Mouse (Mus musculus) right cerebral cortex, postnatal 4 days (tissue): Measurements from ENCODE around the gene A630001G21Rik.
A peak's percentile ranks its signal among the peaks of the same experiment; 100 is the strongest.

ENCODE experiments used
- DNase-seq: peaks from one replicate; pipeline ENCODE4 v3.0.0-alpha.2; 2022

Gene A630001G21Rik

DNA sequence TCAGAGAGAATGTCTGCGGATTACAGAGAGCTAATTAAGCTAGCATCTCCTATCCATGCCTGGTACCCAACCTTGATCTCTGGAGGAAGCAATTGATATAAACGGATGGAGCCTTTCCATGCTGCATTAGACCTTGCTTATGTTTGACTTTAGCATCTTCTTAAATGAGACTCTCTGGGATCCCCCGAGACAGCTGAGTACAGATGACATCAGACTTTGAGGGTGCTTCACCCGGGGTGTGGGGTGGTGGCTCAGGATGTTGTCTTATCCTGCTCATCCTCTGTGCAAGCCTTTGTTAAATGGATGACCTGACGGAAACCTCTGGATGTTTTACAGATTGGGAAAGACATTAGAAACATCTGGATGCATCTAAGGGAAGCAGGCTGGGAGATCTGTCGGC lies 48.0 kb downstream of the A630001G21Rik start:
- no peak for DNase-seq

DNA sequence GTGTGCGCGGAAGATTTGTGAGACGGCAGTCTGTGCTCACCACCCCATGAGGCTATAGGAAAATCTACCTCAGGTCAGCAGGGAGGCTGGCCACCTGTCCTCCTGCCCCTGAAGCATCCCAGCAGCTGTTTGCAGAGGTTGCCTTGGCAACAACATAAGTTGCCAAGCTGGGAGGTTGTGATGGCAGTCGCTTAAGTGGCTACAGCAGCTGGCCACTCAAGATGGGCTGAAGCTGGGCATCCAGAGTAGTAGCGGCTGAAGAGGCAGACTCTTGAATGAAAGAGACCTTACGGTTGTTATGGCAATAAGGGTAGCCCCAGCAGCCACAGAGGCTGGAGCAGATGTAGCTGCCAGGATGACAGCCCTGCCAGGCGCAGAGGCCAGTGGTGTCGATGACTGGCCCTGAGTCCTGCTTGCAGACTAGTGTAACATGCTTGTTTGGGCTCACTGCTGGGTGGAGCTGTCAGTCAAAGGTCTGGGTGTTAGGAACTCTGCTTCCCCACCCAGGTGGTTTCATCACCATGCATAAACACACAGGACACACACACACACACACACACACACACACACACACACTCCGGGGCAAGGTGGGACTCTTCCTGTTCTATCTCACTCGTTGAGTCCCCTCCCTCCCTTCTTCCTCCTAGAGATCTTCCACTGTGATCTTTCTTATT lies 58.1 kb downstream of the A630001G21Rik start:
- no peak for DNase-seq

GRCm38 (mm10) chr1:85719049-85719448 lies 59.4 kb downstream of the A630001G21Rik start:
- DNase-seq = no peak

GRCm38 (mm10) chr1:85716447-85717027 lies 61.9 kb downstream of the A630001G21Rik start:
- DNase-seq = no peak

DNA sequence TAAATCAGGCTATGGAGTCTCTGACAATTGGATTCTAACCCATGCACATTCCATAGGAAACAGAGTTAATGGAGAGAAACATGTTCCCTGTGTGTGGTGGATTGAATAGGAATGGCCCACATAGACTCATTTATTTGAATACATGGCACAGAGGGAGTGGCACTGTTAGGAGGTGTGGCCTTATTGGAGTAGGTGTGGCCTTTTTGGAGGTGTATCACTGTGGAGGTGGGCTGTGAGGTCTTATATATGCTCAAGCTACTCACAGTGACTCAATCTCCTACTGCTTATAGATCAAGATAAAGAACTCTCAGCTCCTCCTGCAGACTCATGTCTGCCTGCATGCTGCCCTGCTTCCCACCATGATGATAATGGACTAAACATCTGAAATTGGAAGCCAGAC lies 63.9 kb downstream of the A630001G21Rik start:
- DNase-seq = no peak

DNA sequence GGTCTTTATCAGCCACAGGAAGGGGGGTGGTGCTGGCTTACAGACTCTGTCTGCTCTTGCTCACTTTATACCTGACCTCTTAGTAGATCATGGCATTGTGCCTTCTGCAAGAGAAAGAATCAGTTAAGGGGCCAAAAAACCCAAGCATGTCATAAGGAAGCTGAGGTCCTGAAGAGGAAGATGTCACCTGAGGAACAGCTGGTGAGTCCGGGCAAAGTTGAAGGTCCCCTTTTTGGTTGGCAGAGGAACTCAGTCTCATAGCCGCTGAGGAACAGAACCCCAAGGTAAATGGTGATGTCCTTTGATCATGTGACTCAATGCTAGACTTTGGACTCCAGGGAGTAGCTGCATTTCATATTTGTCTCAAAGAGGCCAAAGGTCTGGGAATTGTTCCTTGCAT lies 71.7 kb downstream of the A630001G21Rik start:
- no peak for DNase-seq

DNA sequence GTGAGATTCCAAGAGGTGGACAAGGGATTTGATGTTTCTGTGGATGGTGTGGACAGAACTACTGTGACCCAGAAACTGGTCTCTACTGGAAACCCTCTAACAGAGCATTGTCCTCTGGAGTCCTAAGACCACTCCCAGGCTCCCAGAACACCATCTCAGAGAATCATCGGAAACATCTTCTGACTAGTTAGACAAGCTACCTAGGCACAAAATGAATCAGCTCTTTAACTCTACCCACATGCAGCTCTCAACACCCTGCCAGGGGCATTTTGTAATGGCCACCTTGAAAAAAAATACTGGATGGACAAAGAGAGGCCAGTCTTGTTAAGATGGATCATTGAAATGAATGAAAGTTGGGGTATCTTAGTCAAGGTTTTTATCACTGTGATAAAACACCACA lies 72.9 kb downstream of the A630001G21Rik start:
- DNase-seq = no peak

DNA sequence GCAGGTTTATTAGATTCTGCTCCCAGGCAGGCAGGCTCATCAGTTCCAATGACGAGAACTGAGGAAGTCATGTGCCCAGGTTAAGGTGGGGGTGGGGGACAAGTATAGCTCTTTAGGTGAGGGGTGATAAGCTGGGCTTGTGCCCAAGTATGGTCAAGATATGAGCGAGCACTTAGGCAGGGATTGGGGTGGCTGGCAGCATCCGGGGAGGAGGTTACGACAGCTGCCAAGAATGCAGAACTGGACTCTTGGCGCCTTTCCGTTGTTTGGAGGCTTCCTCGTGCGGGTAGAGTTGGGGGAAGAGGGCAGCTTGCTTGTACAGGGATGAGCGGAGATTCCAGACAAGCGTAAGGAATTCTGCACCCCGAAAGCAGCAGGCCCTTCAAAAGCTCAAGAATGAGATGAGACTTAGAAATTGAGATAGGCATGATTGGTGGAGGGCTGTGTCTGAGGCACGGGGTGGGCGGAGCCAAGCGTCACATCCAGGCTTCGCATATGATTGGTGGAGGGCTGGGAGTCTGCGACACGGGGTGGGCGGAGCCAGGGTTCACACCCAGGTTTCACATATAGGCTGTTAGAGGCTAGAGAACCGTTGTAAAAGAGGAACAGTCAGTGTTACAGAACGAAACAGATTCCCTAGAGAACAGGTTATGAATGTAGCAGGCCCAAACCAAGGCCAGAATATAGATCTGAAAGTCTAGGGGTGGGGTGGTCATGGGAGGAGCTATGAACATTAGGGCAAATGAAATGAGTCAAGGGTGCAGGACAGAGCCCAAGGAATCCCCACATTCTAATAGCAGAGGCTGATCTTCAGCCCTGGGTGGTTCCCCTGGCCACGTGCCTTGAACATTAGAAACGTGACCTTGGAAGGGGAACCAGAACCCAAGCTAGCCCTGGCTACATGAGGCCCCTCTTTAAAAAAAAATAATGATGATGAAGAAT lies 74.9 kb downstream of the A630001G21Rik start:
- DNase-seq = peak; percentile 79

DNA sequence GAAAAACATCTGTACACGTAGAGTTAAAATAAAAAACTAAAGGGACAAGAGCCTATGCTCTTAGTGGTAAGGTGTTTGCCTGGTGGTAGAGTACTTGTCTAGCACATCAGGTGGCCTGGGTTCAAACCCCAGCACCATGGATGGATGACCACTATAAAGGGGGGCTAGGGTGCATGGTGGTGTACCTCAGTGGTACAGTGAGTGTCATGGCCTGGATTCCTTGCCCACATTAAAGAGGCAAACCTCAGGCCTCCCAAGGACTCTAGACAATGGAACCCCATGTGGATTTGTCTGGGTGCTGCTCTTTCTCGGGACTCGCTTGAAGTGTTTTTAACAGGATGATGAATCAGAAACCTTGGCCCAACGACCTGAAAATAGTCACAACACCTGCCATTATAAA lies 75.9 kb downstream of the A630001G21Rik start:
- no peak for DNase-seq

- DNase-seq = no peak
Observed at GRCm38 (mm10) chr1:85697721-85698493, 80.5 kb downstream of the A630001G21Rik start.

- DNase-seq = no peak
Observed at GRCm38 (mm10) chr1:85695646-85696045, 82.8 kb downstream of the A630001G21Rik start.

GRCm38 (mm10) chr1:85693280-85693679 lies 85.2 kb downstream of the A630001G21Rik start:
- DNase-seq = no peak

- no peak for DNase-seq
Observed at GRCm38 (mm10) chr1:85692281-85692680, 86.2 kb downstream of the A630001G21Rik start.

GRCm38 (mm10) chr1:85690544-85690943 lies 87.9 kb downstream of the A630001G21Rik start:
- DNase-seq = no peak

DNA sequence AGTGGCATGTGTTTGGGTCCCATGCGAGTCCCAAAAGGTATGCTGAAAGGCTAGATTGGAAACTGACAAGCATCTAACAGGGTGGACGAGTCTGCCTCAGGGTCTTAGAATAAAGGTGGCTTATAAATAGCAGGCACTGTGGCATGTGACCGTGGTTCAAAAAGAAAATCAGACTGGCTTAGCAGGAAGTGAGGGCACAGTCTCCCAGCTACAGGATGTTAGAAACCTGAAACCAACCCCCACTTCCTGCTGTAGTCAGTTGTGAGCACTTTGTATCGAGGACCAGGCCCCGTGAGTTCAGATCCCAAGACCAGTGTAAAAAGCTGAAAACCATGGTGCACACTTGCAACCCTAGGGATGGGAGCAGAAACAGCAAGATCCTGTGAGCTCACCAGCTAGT lies 91.1 kb downstream of the A630001G21Rik start:
- DNase-seq = no peak

DNA sequence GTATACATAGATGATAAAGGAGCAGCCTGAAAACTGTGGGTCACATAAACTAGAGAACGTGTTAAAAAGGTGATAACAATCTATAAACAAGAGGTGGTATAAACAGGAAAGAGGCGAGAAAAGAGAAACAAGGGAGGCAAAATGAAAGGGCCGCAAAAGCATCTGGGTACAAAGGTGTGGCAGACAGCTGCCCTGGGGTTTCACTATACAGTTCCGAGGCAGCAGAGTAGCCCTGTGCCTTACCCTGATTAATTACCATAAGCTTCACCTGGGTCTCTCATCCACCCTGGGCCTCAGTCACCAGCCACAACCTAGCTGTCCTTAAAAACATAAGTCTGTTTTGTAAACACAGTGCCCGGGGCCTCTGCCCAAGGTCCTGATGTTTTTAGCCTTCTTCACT lies 91.8 kb downstream of the A630001G21Rik start:
- DNase-seq = no peak

DNA sequence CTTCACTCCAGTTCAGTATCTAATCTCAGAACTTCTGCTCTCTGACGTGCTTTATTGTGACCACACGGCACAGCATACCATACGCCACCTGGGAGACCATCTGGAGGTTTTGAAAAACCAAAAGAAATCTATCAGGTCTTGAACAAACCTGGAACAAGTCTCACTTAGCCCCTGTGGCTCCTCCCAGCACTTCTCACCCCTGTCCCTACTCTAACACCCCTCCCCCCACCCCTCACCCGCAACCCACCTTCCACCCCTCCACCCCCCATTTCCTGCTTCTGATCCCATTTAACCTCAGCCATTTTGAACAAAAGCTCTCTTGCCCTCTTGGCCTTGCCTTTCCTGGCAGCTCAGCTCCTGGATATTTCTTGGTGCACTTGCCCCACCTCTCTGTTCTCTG lies 98.2 kb downstream of the A630001G21Rik start:
- no peak for DNase-seq
